ENCODE assay signal across 9 mouse cellular contexts in genomic region chr9:62763478-62763877, GRCm38 (mm10). TPM values are rescaled to one million over a fixed set of nuclear protein-coding genes. Genes with fewer than 3 reads are reported as not detected.
DNase-seq lines count a peak whose midpoint lies in the region; ATAC-seq and TF ChIP-seq lines count a peak whose summit lies in the region.
"Had no signal": no experiment of that assay in that cellular context is flagged by ENCODE, and none has a peak within 500 bp of the region (broad histone marks: within the 10 kb centered on the region; RNA-seq: fewer than 3 reads in every experiment).

No protein-coding gene starts in this region.

- no peak for DNase-seq in kidney, postnatal 36 days
- peak; percentile 19 for DNase-seq in T-cell, adult 2 months (ENCODE audit: low spot score)
- DNase-seq in midbrain, postnatal 0 days (ENCODE audit: low spot score) = no peak
- no peak for DNase-seq in natural killer cell, adult 2 months (ENCODE audit: low spot score in 2 of 2)
- DNase-seq in kidney, adult 9 months = no peak

- peak overlapping the region; percentile 32 for H3K4me2 ChIP-seq in kidney, embryonic 15.5 days
- peak overlapping the region; percentile 35 for H3K4me2 ChIP-seq in forebrain, embryonic 16.5 days (ENCODE audit: low read length)
- H3K4me2 ChIP-seq in midbrain, postnatal 0 days (ENCODE audit: low read depth, low read length, poor library complexity, severe bottlenecking) = peak overlapping the region; percentile 33

- H3K4me3 ChIP-seq in kidney, embryonic 15.5 days (replicated peaks) = peak overlapping the region; percentile 8; the same call in 1 of the 2 replicates
- no peak overlapping the region; the same call in 1 of the 2 replicates for H3K4me3 ChIP-seq in forebrain, embryonic 16.5 days (replicated peaks; ENCODE audit: low read length)
- no peak overlapping the region for H3K4me3 ChIP-seq in midbrain, postnatal 0 days (ENCODE audit: low read depth, low read length)
- H3K4me3 ChIP-seq: left cerebral cortex, adult 2 months had no signal

- ATAC-seq in kidney, embryonic 15.5 days (replicated peaks; ENCODE audit: low FRiP score) = no peak
- ATAC-seq in forebrain, embryonic 16.5 days = peak; percentile 69
- ATAC-seq in midbrain, postnatal 0 days (ENCODE audit: low FRiP score) = no peak
- ATAC-seq in monocyte, adult 5-6 weeks (replicated peaks; ENCODE audit: insufficient number of reproducible peaks, low FRiP score, low TSS enrichment, poor library complexity, severe bottlenecking) = no peak

- 8% methylated on average over 13 of the region's 13 CpGs for WGBS in kidney, embryonic 15.5 days
- 21% methylated on average over 13 of the region's 13 CpGs for WGBS in forebrain, embryonic 16.5 days
- 18% methylated on average over 13 of the region's 13 CpGs for whole genome bisulfite sequencing in midbrain, postnatal 0 days

- H3K4me1 ChIP-seq in kidney, embryonic 15.5 days = peaks cover 12% of the 10 kb centered on the region; the same call in 1 of the 2 replicates
- peaks cover 8% of the 10 kb centered on the region; the same call in 1 of the 2 replicates for H3K4me1 ChIP-seq in forebrain, embryonic 16.5 days (replicated peaks; ENCODE audit: control insufficient read depth, insufficient read depth, low read length)
- H3K4me1 ChIP-seq in midbrain, postnatal 0 days (ENCODE audit: insufficient read depth, low read length) = no peaks in the 10 kb centered on the region

- no peak overlapping the region for H3K27ac ChIP-seq in kidney, embryonic 15.5 days
- no peak overlapping the region for H3K27ac ChIP-seq in forebrain, embryonic 16.5 days (ENCODE audit: low read length)
- no peak overlapping the region for H3K27ac ChIP-seq in midbrain, postnatal 0 days (ENCODE audit: low read depth, low read length)

- H3K9ac ChIP-seq in kidney, embryonic 15.5 days = no peak overlapping the region
- no peak overlapping the region for H3K9ac ChIP-seq in forebrain, embryonic 16.5 days (replicated peaks; ENCODE audit: low read depth, low read length)
- H3K9ac ChIP-seq in midbrain, postnatal 0 days (replicated peaks; ENCODE audit: low read length, poor library complexity, severe bottlenecking) = no peak overlapping the region

- no peaks in the 10 kb centered on the region for H3K27me3 ChIP-seq in kidney, embryonic 15.5 days
- no peaks in the 10 kb centered on the region for H3K27me3 ChIP-seq in forebrain, embryonic 16.5 days (replicated peaks; ENCODE audit: control insufficient read depth, insufficient read depth, low read length)
- H3K27me3 ChIP-seq in midbrain, postnatal 0 days (ENCODE audit: insufficient read depth, low read length) = no peaks in the 10 kb centered on the region

- H3K36me3 ChIP-seq in kidney, embryonic 15.5 days = no peaks in the 10 kb centered on the region
- no peaks in the 10 kb centered on the region for H3K36me3 ChIP-seq in forebrain, embryonic 16.5 days (ENCODE audit: control insufficient read depth, insufficient read depth)
- no peaks in the 10 kb centered on the region for H3K36me3 ChIP-seq in midbrain, postnatal 0 days (ENCODE audit: insufficient read depth, low read length)

- no peak for TF ChIP-seq CTCF in midbrain, postnatal 0 days (IDR thresholded peaks at IDR 0.05)

- H3K9me3 ChIP-seq in kidney, embryonic 15.5 days (replicated peaks) = no peaks in the 10 kb centered on the region
- no peaks in the 10 kb centered on the region for H3K9me3 ChIP-seq in forebrain, embryonic 16.5 days (ENCODE audit: control insufficient read depth, low read length)
- H3K9me3 ChIP-seq in midbrain, postnatal 0 days (ENCODE audit: low read length) = no peaks in the 10 kb centered on the region

RNA-seq across cellular contexts. Expression of gene Fem1b, which starts 48.3 kb away (rescaled TPM):
- polyA plus RNA-seq in kidney, embryonic 15.5 days (2015; fragmentation: Nextera tagmentation; extraction: Ambion mirVana) = 22.7 and 23.2 TPM in 2 replicates
- polyA plus RNA-seq in forebrain, embryonic 16.5 days (2015; fragmentation: Nextera tagmentation; extraction: Ambion mirVana) = 47.8 and 50.2 TPM in 2 replicates
- 193 and 233 TPM in 2 replicates for total RNA-seq in midbrain, postnatal 0 days (2014; rRNA removed)
- 36.5 and 42.0 TPM in 2 replicates for polyA plus RNA-seq in midbrain, postnatal 0 days (2015; fragmentation: Nextera tagmentation; extraction: Ambion mirVana)
- 17.9 to 19.1 TPM (median 18.0 TPM) in 3 replicates for total RNA-seq in monocyte, adult 5-6 weeks (2017)
